Mouse (Mus musculus) small intestine, adult 2 months (tissue): ENCODE measurements around the gene Adcy2.

Source experiments
- CTCF ChIP-seq: fragments of 200-500 bp; IDR thresholded peaks from 2 replicates; pipeline ENCODE4 v1.5.1; 2012; ENCODE audit warnings: low read depth, mild to moderate bottlenecking, control low read depth, inconsistent platforms, low read length, moderate library complexity, mixed read lengths; ENCODE audit not compliant: insufficient replicate concordance, insufficient read length; ENCODE audit errors: extremely low read depth
- POLR2A ChIP-seq: fragments of 200-500 bp; IDR thresholded peaks from 2 replicates; pipeline ENCODE4 v1.6.1; 2012; ENCODE audit warnings: low read depth, mild to moderate bottlenecking, control low read depth, inconsistent platforms, low read length, moderate library complexity

DNA sequence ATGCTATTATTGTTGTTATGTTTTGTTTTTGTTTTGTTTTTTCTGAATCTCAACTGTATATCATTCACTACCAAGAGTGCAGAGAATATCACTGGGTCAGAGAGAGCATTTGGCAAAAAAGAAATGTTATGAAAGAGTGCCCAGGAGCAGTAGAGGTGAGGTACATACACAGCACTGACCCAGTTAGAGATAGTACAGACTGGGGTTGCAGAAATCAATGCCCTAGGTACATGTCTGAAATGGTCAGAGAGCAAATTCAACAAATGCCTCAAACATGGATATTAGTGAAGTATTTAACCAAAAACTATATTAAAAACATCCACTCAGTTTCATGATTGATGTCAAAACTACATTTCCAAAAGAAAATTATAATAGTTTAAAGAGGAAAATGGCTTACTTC lies 286.7 kb downstream of the Adcy2 start:
- TF ChIP-seq CTCF: no peak
- TF ChIP-seq POLR2A: no peak
